Mouse (Mus musculus) kidney, embryonic 14.5 days (tissue): Measurements from ENCODE around the gene Vmn2r49. TPM values are rescaled to one million over a fixed set of nuclear protein-coding genes. Genes with fewer than 3 reads are reported as not detected.
"Not testable (repeated sequence)": the region's sequence is repeated elsewhere in the genome, so short reads cannot be mapped to it uniquely, and the experiment has no call there.

Experiments
- ATAC-seq: fragments of 200-750 bp; cut with Nextera tagmentation; 2 replicates; pipeline ENCODE4 v1.8.0; 2017; ENCODE audit warnings: moderate number of reproducible peaks, mild to moderate bottlenecking, moderate TSS enrichment, moderate library complexity; ENCODE audit not compliant: low FRiP score, low TSS enrichment
- H3K27ac ChIP-seq: fragments of 300-500 bp; sonication (generic); 2 replicates; pipeline ENCODE4 v1.5.1; 2014; ENCODE audit warnings: low read depth, mild to moderate bottlenecking, low read length, moderate library complexity, mixed read lengths
- H3K27me3 ChIP-seq: fragments of 300-500 bp; sonication (generic); 2 replicates; pipeline ENCODE4 v1.6.1; 2014; ENCODE audit warnings: mild to moderate bottlenecking, low read length; ENCODE audit not compliant: control insufficient read depth, insufficient read depth
- H3K36me3 ChIP-seq: fragments of 300-500 bp; sonication (generic); 2 replicates; pipeline ENCODE4 v1.6.1; 2014; ENCODE audit warnings: low read length, mixed read lengths; ENCODE audit not compliant: control insufficient read depth, insufficient read depth
- H3K4me1 ChIP-seq: fragments of 300-500 bp; sonication (generic); 2 replicates; pipeline ENCODE4 v1.6.1; 2014; ENCODE audit warnings: low read length, mixed read lengths; ENCODE audit not compliant: control insufficient read depth, insufficient read depth
- H3K4me2 ChIP-seq: fragments of 300-500 bp; sonication (generic); replicated peaks from 2 replicates; pipeline ENCODE4 v1.6.1; 2014; ENCODE audit warnings: low read depth, mild to moderate bottlenecking, low read length
- H3K4me3 ChIP-seq: fragments of 300-500 bp; sonication (generic); 2 replicates; pipeline ENCODE4 v1.5.1; 2014; ENCODE audit warnings: mild to moderate bottlenecking, low read length
- H3K9ac ChIP-seq: fragments of 300-500 bp; sonication (generic); 2 replicates; pipeline ENCODE4 v1.6.1; 2014; ENCODE audit warnings: low read depth, mild to moderate bottlenecking, low read length, moderate library complexity
- H3K9me3 ChIP-seq: fragments of 300-500 bp; sonication (generic); 2 replicates; pipeline ENCODE4 v1.6.1; 2016; ENCODE audit warnings: low read length; ENCODE audit not compliant: control insufficient read depth
- WGBS: fragments of 180-500 bp; shearing (Covaris S2); extraction: QIAGEN DNeasy Blood & Tissue Kit; methylation state at CpG from one replicate; pipeline ENCODE4 v1.1.7; 2014; 5-methylcytosine and 5-hydroxymethylcytosine counted together
- polyA plus RNA-seq: library from polyadenylated mRNA; unstranded; fragments of >200 nt; fragmentation: Nextera tagmentation; extraction: Ambion mirVana; gene quantifications from 2 replicates; pipeline ENCODE4 v1.2.1, GENCODE M21; 2014

The Vmn2r49 gene
- polyA plus RNA-seq: not detected in 2 replicates

- not testable (repeated sequence) for ATAC-seq, H3K9ac ChIP-seq, H3K27me3 ChIP-seq, H3K9me3 ChIP-seq, H3K27ac ChIP-seq, H3K4me3 ChIP-seq, H3K4me1 ChIP-seq, H3K4me2 ChIP-seq, H3K36me3 ChIP-seq
- WGBS: no CpG with 5 or more reads among the region's 2 CpGs
Measured at GRCm38 (mm10) chr7:9992157-9992556, at the start of gene Vmn2r49. Gene Vmn2r49 (minus strand): TSS chr7:9992257.

- H3K4me2 ChIP-seq, H3K27ac ChIP-seq, H3K9ac ChIP-seq, H3K9me3 ChIP-seq, H3K36me3 ChIP-seq, H3K4me1 ChIP-seq, ATAC-seq, H3K27me3 ChIP-seq, H3K4me3 ChIP-seq: not testable (repeated sequence)
- WGBS: 82% methylated on average over 2 of the region's 2 CpGs
Measured at GRCm38 (mm10) chr7:9953485-9953884, 38.6 kb downstream of the Vmn2r49 start, which contains the start of gene Vmn2r48. Gene Vmn2r48 (minus strand): TSS chr7:9953585.

Other genes with a start within 250 kb of the Vmn2r49 start
- not detected in 2 replicates for gene Vmn2r46, start 221.7 kb downstream of the Vmn2r49 start, polyA plus RNA-seq
- gene Vmn2r47, start 150.9 kb downstream of the Vmn2r49 start, polyA plus RNA-seq: not detected in 2 replicates
- not detected in 2 replicates for gene Vmn2r48, start 38.7 kb downstream of the Vmn2r49 start, polyA plus RNA-seq
- not detected in 2 replicates for gene Vmn2r50, start 61.0 kb upstream of the Vmn2r49 start, polyA plus RNA-seq
- not detected in 2 replicates for gene Vmn2r51, start 113.5 kb upstream of the Vmn2r49 start, polyA plus RNA-seq
- gene Vmn2r52, start 184.3 kb upstream of the Vmn2r49 start, polyA plus RNA-seq: not detected in 2 replicates